Mouse (Mus musculus) heart, adult 8-10 months (tissue): ENCODE results near the gene Cxcl17. TPM values are rescaled to one million over a fixed set of nuclear protein-coding genes. Genes with fewer than 3 reads are reported as not detected.

Source experiments
- DNase-seq: peaks from one replicate; pipeline ENCODE4 v3.0.0; 2022; ENCODE audit warnings: low spot score
- total RNA-seq, 4 experiments: library from RNA; stranded (reverse); gene quantifications; 2 replicates each; pipeline ENCODE4 v1.2.4; 2022

The Cxcl17 gene
- total RNA-seq, 4 experiments from 2014 or later: not detected

DNA sequence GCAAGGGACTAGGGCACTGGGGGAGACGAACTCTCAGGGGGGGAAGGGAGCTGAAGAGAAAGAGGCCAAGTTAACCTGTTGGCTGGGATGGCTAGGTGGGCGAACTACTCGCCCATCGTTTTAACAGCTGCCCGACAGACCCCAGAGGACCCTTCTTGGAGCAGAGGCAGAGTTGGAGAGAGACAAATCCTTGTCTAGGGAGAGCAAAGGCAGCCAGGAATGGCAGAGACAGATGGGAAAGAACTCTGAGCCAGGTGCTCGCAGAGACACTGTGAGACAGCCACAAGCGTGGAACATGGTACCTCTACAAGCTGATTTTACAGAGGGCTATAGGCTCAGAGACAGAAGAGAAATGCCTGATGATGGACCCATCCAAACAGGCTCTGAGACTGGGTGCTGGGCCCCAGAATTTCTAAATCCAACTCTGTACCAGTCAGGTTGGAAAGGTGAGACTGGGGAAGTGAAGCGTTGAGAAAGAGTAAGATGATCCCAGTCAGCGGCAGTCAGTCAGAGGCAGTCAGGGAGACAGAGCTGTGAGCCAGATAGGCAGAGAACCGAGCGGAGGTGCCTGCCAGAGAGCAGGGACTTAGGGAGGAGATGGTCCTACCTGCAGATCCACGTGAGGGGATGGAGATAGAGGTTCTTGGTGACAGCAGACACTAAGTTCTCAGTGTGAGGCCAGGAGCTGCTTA, 43.5 kb downstream of the Cxcl17 start, which contains the start of gene Cnfn:
Gene Cnfn, minus strand, starts transcription at position 667 of the 692 bp plus-strand sequence.
- no peak for DNase-seq

DNA sequence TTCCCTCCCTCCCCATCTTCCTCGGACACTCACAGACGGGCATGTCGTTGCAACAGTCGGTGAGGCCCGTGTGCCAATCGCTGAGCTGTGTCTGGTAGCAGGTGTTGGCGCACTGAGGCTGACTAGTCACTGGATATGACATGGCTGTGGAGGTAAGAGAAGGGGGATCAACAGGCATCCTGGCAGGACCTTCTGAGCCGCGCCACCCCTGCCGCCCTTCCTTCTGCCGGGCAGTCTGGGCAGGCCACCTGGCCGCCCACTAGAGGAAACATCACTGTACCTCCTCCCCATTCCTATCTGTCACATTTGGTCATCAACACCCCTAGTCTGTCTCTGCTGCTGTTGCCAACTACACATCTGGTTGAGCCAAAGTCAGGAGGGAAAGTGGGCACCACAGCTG, 44.4 kb downstream of the Cxcl17 start:
- no peak for DNase-seq

DNA sequence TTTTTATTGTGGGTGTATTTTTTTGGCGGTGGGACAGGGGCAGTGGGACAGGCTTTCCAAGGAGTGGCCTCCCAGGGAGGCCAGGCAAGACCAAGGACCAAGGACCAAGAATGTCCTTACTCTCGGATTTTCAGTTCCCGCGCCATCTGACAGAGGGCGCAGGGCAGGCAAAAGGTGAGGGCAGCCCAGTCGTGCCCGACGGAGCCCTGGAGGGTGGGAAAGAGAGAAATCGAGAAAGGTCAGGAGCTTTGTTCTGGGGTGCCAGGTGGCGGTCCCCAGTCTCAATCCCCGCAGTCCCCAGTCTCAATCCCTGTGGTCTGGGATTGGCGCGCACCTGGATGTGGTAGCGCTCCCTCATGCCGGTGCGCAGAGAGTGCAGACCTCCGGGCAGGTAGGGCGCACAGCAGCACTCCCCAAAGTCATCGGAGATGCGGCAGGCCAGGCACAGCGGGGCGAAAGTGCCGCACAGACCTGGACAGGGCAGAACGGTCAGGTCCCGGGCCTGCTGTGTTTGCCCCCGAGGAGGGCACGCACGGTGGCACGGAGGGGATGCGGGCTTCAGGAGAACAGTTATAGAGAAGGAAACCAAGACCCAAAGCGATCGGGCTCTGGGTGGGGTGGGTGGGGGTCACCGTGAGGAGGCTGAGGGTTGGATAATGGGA, 44.9 kb downstream of the Cxcl17 start:
- DNase-seq: no peak

DNA sequence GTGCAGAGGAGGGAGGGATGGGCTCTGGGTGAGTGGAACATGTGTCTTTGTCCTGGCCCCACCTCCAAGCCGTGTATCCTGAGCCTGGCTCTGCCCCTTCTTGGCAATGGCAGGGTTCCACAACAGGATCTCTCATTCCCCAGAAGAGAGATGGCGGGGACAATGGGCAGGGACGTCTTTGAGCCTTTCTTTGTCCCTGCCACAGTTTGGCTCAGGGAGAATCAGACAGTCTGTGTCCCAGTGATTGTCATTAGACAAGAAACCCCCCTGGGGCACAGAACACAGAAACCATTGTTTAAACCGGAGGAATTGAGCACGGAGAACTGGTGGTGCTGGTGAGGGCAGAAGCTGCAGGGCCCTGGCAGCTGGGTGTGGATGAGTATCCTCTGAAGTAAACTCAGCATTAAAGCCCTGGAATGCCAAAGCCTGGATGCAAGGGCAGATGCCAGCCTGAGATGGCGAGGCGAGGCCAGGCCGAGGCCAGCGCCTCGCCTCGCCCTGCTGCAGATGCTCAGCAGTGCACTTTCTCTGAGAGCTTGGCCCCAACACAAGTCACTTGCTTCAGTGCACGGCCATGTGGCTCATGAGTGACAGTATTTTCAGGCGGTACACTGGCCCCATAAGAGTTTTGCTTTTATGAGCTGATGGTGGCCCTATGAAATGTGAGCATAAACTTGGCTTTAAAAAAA, 46.6 kb downstream of the Cxcl17 start:
- DNase-seq: no peak

DNA sequence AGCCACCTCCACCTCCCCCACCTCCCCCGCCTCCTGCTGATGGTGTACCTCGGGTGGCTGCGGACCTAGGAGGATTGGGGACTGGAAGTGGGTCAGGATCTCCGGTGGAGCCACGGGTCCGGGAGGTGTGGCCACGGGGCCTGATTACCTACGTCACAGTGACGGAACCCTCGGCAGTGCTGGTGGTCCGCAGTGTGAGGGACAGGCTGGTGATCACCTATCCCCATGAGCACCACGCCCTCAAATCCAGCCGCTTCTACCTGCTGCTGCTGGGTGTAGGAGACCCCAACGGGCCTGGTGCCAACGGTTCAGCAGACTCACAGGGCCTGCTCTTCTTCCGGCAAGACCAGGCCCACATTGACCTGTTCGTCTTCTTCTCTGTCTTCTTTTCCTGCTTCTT, 49.1 kb downstream of the Cxcl17 start:
- no peak for DNase-seq

DNA sequence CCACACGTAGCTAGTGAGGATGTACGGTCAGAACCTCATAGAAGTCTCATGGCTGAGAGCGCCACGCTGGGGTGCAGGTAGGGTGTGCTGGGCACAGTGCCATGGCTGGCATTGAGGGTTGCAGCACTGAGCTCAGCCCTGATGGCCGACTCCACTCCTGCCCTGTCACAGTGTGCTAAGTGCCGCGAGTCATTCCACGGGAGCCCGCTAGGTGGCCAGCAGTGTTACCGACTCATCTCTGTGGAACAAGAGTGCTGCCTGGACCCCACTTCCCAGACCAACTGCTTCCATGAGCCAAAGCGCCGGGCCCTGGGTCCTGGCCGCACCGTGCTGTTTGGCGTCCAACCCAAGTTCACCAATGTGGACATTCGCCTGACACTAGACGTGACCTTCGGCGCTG, 49.5 kb downstream of the Cxcl17 start:
- no peak for DNase-seq

DNA sequence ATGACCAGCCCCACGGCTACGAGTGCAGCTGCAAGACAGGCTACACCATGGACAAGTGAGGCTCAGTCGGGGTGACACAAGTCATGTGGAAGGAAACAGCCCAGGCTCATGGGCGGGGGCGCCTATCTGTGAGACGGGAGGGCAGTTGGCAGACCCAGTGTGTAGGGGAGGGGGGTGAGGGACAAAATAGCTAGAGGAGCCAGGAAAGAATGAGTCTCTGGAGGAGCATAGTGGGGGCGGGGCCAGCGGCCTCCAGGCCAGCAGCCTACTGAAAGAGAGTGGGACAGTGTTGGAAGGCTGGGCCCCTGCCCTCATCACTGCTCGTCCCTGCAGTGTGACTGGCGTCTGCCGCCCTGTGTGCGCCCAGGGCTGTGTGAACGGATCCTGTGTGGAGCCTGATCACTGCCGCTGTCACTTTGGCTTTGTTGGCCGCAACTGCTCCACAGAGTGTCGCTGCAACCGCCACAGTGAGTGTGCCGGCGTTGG, 53.9 kb downstream of the Cxcl17 start:
- no peak for DNase-seq

Other genes starting within 250 kb of the Cxcl17 start
- under 1 TPM; 0.49 to 0.72 (median 0.55) TPM for gene Pou2f2, start 233.2 kb downstream of the Cxcl17 start, total RNA-seq
- gene Dedd2, start 192.3 kb downstream of the Cxcl17 start, total RNA-seq: 10 to 100 TPM; 14.0 to 23.0 (median 17.2) TPM
- gene Zfp526, start 191.5 kb downstream of the Cxcl17 start, total RNA-seq: 10 to 100 TPM in 2 of 4 experiments, 1 to 10 TPM in 2; 9.0 to 12.3 (median 9.9) TPM
- gene Gsk3a, start 175.0 kb downstream of the Cxcl17 start, total RNA-seq: 10 to 100 TPM; 66.1 to 71.3 (median 68.3) TPM
- gene Erf, start 162.1 kb downstream of the Cxcl17 start, total RNA-seq: 10 to 100 TPM; 17.2 to 22.5 (median 21.2) TPM
- gene Cic, start 145.2 kb downstream of the Cxcl17 start, total RNA-seq: 10 to 100 TPM; 52.0 to 71.5 (median 59.6) TPM
- gene Pafah1b3, start 114.9 kb downstream of the Cxcl17 start, total RNA-seq: 1 to 10 TPM; 3.9 to 4.6 (median 3.9) TPM
- gene Prr19, start 111.5 kb downstream of the Cxcl17 start, total RNA-seq: not detected
- gene Tmem145, start 106.8 kb downstream of the Cxcl17 start, total RNA-seq: under 1 TPM in 1 of 4 experiments, not detected in 3; 0.14 TPM
- 10 to 100 TPM; 33.9 to 35.8 (median 34.8) TPM for gene Megf8, start 95.7 kb downstream of the Cxcl17 start, total RNA-seq
- gene Cnfn, start 43.2 kb downstream of the Cxcl17 start, total RNA-seq: not detected
- gene Lipe, start 14.2 kb downstream of the Cxcl17 start, total RNA-seq: 10 to 100 TPM; 34.3 to 45.6 (median 40.1) TPM
- 10 to 100 TPM; 10.7 to 13.9 (median 12.5) TPM for gene Ceacam1, start 64.7 kb upstream of the Cxcl17 start, total RNA-seq
- gene Ceacam2, start 127.0 kb upstream of the Cxcl17 start, total RNA-seq: 1 to 10 TPM; 1.9 to 2.4 (median 2.1) TPM
- gene Erich4, start 203.0 kb upstream of the Cxcl17 start, total RNA-seq: under 1 TPM in 1 of 4 experiments, not detected in 3; 0.32 TPM
- gene Dmac2, start 206.5 kb upstream of the Cxcl17 start, total RNA-seq: 10 to 100 TPM; 57.8 to 63.3 (median 59.6) TPM
- 1 to 10 TPM; 1.9 to 2.5 (median 2.4) TPM for gene B3gnt8, start 213.8 kb upstream of the Cxcl17 start, total RNA-seq
- 100 to 1,000 TPM; 302 to 362 (median 329) TPM for gene Bckdha, start 246.1 kb upstream of the Cxcl17 start, total RNA-seq
- 10 to 100 TPM; 17.5 to 20.4 (median 19.3) TPM for gene Exosc5, start 246.3 kb upstream of the Cxcl17 start, total RNA-seq